ENCODE assay signal across 15 mouse cellular contexts in genomic region chr1:62597751-62598400, GRCm38 (mm10).
A peak's percentile ranks its signal among the peaks of the same experiment; 100 is the strongest.
DNase-seq lines count a peak whose midpoint lies in the region; ATAC-seq and TF ChIP-seq lines count a peak whose summit lies in the region.
"Had no signal": no experiment of that assay in that cellular context is flagged by ENCODE, and none has a peak within 500 bp of the region (broad histone marks: within the 10 kb centered on the region; RNA-seq: fewer than 3 reads in every experiment).

No protein-coding gene starts in this region.

- WGBS in forebrain, embryonic 16.5 days: 55% methylated on average over 5 of the region's 5 CpGs
- 81% methylated on average over 5 of the region's 5 CpGs for WGBS in forebrain, embryonic 12.5 days
- WGBS in intestine, postnatal 0 days: 87% methylated on average over 5 of the region's 5 CpGs
- 88% methylated on average over 5 of the region's 5 CpGs for WGBS in intestine, embryonic 16.5 days
- WGBS in midbrain, postnatal 0 days: 84% methylated on average over 5 of the region's 5 CpGs
- 90% methylated on average over 5 of the region's 5 CpGs for WGBS in midbrain, embryonic 13.5 days

- H3K9me3 ChIP-seq in forebrain, embryonic 16.5 days (ENCODE audit: control insufficient read depth, low read length): no peaks in the 10 kb centered on the region
- H3K9me3 ChIP-seq in forebrain, embryonic 12.5 days: no peaks in the 10 kb centered on the region
- no peaks in the 10 kb centered on the region for H3K9me3 ChIP-seq in intestine, postnatal 0 days (ENCODE audit: control insufficient read depth)
- no peaks in the 10 kb centered on the region for H3K9me3 ChIP-seq in intestine, embryonic 16.5 days (ENCODE audit: control insufficient read depth, low read length)
- H3K9me3 ChIP-seq in midbrain, postnatal 0 days (ENCODE audit: low read length): no peaks in the 10 kb centered on the region
- no peaks in the 10 kb centered on the region for H3K9me3 ChIP-seq in midbrain, embryonic 13.5 days
- H3K9me3 ChIP-seq: kidney, embryonic 15.5 days; megakaryocyte, embryonic 14.5 days; stomach, embryonic 15.5 days had no signal

- no peak overlapping the region for H3K9ac ChIP-seq in forebrain, embryonic 16.5 days (replicated peaks; ENCODE audit: low read depth, low read length)
- H3K9ac ChIP-seq in forebrain, embryonic 12.5 days: no peak overlapping the region
- no peak overlapping the region for H3K9ac ChIP-seq in intestine, postnatal 0 days (ENCODE audit: low read depth, low read length)
- no peak overlapping the region for H3K9ac ChIP-seq in intestine, embryonic 16.5 days (ENCODE audit: low read depth, low read length)
- no peak overlapping the region for H3K9ac ChIP-seq in midbrain, postnatal 0 days (replicated peaks; ENCODE audit: low read length, poor library complexity, severe bottlenecking)
- no peak overlapping the region for H3K9ac ChIP-seq in midbrain, embryonic 13.5 days (replicated peaks)
- H3K9ac ChIP-seq: kidney, embryonic 15.5 days; stomach, embryonic 15.5 days had no signal

- TF ChIP-seq CTCF in intestine, postnatal 0 days (IDR thresholded peaks at IDR 0.05; ENCODE audit: low read depth): peak; percentile 35; the same call in 1 of the 2 replicates
- 0 out of 2 replicates have a peak, but pooled peaks have one; percentile 6 for TF ChIP-seq CTCF in midbrain, postnatal 0 days (IDR thresholded peaks at IDR 0.05)

- no peak overlapping the region for H3K4me2 ChIP-seq in forebrain, embryonic 16.5 days (ENCODE audit: low read length)
- H3K4me2 ChIP-seq in forebrain, embryonic 12.5 days: no peak overlapping the region
- H3K4me2 ChIP-seq in intestine, postnatal 0 days (replicated peaks; ENCODE audit: low read depth): no peak overlapping the region
- H3K4me2 ChIP-seq in intestine, embryonic 16.5 days (ENCODE audit: low read depth, low read length): no peak overlapping the region
- no peak overlapping the region for H3K4me2 ChIP-seq in midbrain, postnatal 0 days (ENCODE audit: low read depth, low read length, poor library complexity, severe bottlenecking)
- no peak overlapping the region for H3K4me2 ChIP-seq in midbrain, embryonic 13.5 days (replicated peaks)
- H3K4me2 ChIP-seq: kidney, embryonic 15.5 days; liver, embryonic 11.5 days; stomach, embryonic 15.5 days had no signal

- no peaks in the 10 kb centered on the region for H3K27me3 ChIP-seq in forebrain, embryonic 16.5 days (replicated peaks; ENCODE audit: control insufficient read depth, insufficient read depth, low read length)
- no peaks in the 10 kb centered on the region for H3K27me3 ChIP-seq in forebrain, embryonic 12.5 days
- H3K27me3 ChIP-seq in intestine, postnatal 0 days (replicated peaks; ENCODE audit: control insufficient read depth, insufficient read depth, low read length): no peaks in the 10 kb centered on the region
- H3K27me3 ChIP-seq in intestine, embryonic 16.5 days (replicated peaks; ENCODE audit: control insufficient read depth, insufficient read depth, low read length): no peaks in the 10 kb centered on the region
- no peaks in the 10 kb centered on the region for H3K27me3 ChIP-seq in midbrain, postnatal 0 days (ENCODE audit: insufficient read depth, low read length)
- H3K27me3 ChIP-seq in midbrain, embryonic 13.5 days: no peaks in the 10 kb centered on the region
- H3K27me3 ChIP-seq: kidney, embryonic 15.5 days; megakaryocyte, embryonic 14.5 days; stomach, embryonic 15.5 days had no signal

- H3K4me1 ChIP-seq in forebrain, embryonic 16.5 days (replicated peaks; ENCODE audit: control insufficient read depth, insufficient read depth, low read length): no peaks in the 10 kb centered on the region; the same call in 1 of the 2 replicates
- H3K4me1 ChIP-seq in forebrain, embryonic 12.5 days: no peaks in the 10 kb centered on the region
- no peaks in the 10 kb centered on the region for H3K4me1 ChIP-seq in intestine, postnatal 0 days (replicated peaks; ENCODE audit: control insufficient read depth, insufficient read depth, low read length)
- H3K4me1 ChIP-seq in intestine, embryonic 16.5 days (ENCODE audit: control insufficient read depth, insufficient read depth, low read length): no peaks in the 10 kb centered on the region
- H3K4me1 ChIP-seq in midbrain, postnatal 0 days (ENCODE audit: insufficient read depth, low read length): no peaks in the 10 kb centered on the region
- no peaks in the 10 kb centered on the region for H3K4me1 ChIP-seq in midbrain, embryonic 13.5 days (replicated peaks)
- H3K4me1 ChIP-seq: kidney, embryonic 15.5 days; megakaryocyte, embryonic 14.5 days had no signal

- H3K4me3 ChIP-seq in forebrain, embryonic 16.5 days (replicated peaks; ENCODE audit: low read length): no peak overlapping the region
- H3K4me3 ChIP-seq in forebrain, embryonic 12.5 days (replicated peaks): no peak overlapping the region
- no peak overlapping the region for H3K4me3 ChIP-seq in intestine, postnatal 0 days (ENCODE audit: low read depth, low read length)
- H3K4me3 ChIP-seq in intestine, embryonic 16.5 days (ENCODE audit: low read length): no peak overlapping the region
- no peak overlapping the region for H3K4me3 ChIP-seq in midbrain, postnatal 0 days (ENCODE audit: low read depth, low read length)
- no peak overlapping the region for H3K4me3 ChIP-seq in midbrain, embryonic 13.5 days (replicated peaks)
- H3K4me3 ChIP-seq: kidney, embryonic 15.5 days; megakaryocyte, embryonic 14.5 days; stomach, embryonic 15.5 days had no signal

- H3K27ac ChIP-seq in forebrain, embryonic 16.5 days (ENCODE audit: low read length): no peak overlapping the region
- H3K27ac ChIP-seq in forebrain, embryonic 12.5 days: no peak overlapping the region
- H3K27ac ChIP-seq in intestine, postnatal 0 days (ENCODE audit: low read depth, low read length): no peak overlapping the region
- H3K27ac ChIP-seq in intestine, embryonic 16.5 days (ENCODE audit: low read length): no peak overlapping the region
- H3K27ac ChIP-seq in midbrain, postnatal 0 days (ENCODE audit: low read depth, low read length): no peak overlapping the region
- H3K27ac ChIP-seq in midbrain, embryonic 13.5 days: no peak overlapping the region
- H3K27ac ChIP-seq: kidney, embryonic 15.5 days; stomach, embryonic 15.5 days had no signal

- H3K36me3 ChIP-seq in forebrain, embryonic 16.5 days (ENCODE audit: control insufficient read depth, insufficient read depth): no peaks in the 10 kb centered on the region
- no peaks in the 10 kb centered on the region for H3K36me3 ChIP-seq in forebrain, embryonic 12.5 days (replicated peaks)
- H3K36me3 ChIP-seq in intestine, postnatal 0 days (ENCODE audit: control insufficient read depth, insufficient read depth): no peaks in the 10 kb centered on the region
- no peaks in the 10 kb centered on the region for H3K36me3 ChIP-seq in intestine, embryonic 16.5 days (ENCODE audit: control insufficient read depth, insufficient read depth, low read length)
- no peaks in the 10 kb centered on the region for H3K36me3 ChIP-seq in midbrain, postnatal 0 days (ENCODE audit: insufficient read depth, low read length)
- no peaks in the 10 kb centered on the region for H3K36me3 ChIP-seq in midbrain, embryonic 13.5 days
- H3K36me3 ChIP-seq: kidney, embryonic 15.5 days; stomach, embryonic 15.5 days had no signal

- peak; percentile 52; the same call in 1 of the 2 replicates for ATAC-seq in forebrain, embryonic 16.5 days
- no peak for ATAC-seq in forebrain, embryonic 12.5 days (ENCODE audit: low FRiP score)
- ATAC-seq in intestine, postnatal 0 days: no peak
- no peak for ATAC-seq in intestine, embryonic 16.5 days
- no peak for ATAC-seq in midbrain, postnatal 0 days (ENCODE audit: low FRiP score)
- no peak for ATAC-seq in midbrain, embryonic 13.5 days

- no peak for DNase-seq in midbrain, postnatal 0 days (ENCODE audit: low spot score)
- DNase-seq in B cell, adult 2 months: no peak
- DNase-seq: adrenal gland, postnatal 25 days; cerebellum, postnatal 25 days; gastrocnemius, postnatal 25 days; thymus, postnatal 14 days had no signal
